In the genomic region with DNA sequence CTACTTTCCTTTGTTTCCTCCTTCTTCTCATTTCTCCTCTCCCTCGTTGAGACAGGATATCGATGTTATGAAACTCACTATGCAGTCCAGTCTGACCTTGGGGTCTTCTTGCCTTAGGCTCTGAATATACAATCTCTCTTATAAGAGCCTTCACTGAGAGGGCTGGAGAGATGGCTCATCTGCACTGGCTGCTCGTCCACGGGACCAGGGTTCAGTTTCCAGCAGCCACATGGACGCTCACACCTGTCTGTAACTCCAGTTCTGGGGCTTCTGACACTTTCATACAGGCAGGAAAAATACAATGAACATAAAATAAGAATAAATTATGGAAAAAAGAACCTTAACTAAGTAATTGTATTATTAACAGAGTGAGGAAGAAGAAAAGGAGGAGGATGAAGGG, we compare ENCODE assay signal across 25 mouse cellular contexts. TPM values are rescaled to one million over a fixed set of nuclear protein-coding genes. Genes with fewer than 3 reads are reported as not detected.
"Had no signal": no experiment of that assay in that cellular context is flagged by ENCODE, and none has a peak within 500 bp of the region (broad histone marks: within the 10 kb centered on the region; RNA-seq: fewer than 3 reads in every experiment).

No protein-coding gene starts in this region.

- H3K4me3 ChIP-seq: neural tube, embryonic 13.5 days; neural tube, embryonic 15.5 days; stomach, embryonic 15.5 days had no signal

- DNase-seq: retina, postnatal 1 day; right cerebral cortex, adult 18-20 months; right cerebral cortex, postnatal 14 days; right cerebral cortex, postnatal 25 days; right cerebral cortex, postnatal 4 days; spleen, adult 18-20 months; thymus, adult 18-20 months; thymus, adult 2 months; thymus, postnatal 14 days; thymus, postnatal 25 days; thymus, postnatal 36 days; thymus, postnatal 4 days had no signal

- H3K4me1 ChIP-seq: neural tube, embryonic 13.5 days; neural tube, embryonic 15.5 days; stomach, embryonic 15.5 days had no signal

- H3K36me3 ChIP-seq: neural tube, embryonic 13.5 days; neural tube, embryonic 15.5 days; stomach, embryonic 15.5 days had no signal

- H3K4me2 ChIP-seq: neural tube, embryonic 13.5 days; neural tube, embryonic 15.5 days; stomach, embryonic 15.5 days had no signal

- H3K9ac ChIP-seq: neural tube, embryonic 13.5 days; neural tube, embryonic 15.5 days; stomach, embryonic 15.5 days had no signal

- H3K27me3 ChIP-seq: neural tube, embryonic 15.5 days; stomach, embryonic 15.5 days had no signal

- H3K27ac ChIP-seq: neural tube, embryonic 13.5 days; neural tube, embryonic 15.5 days; stomach, embryonic 15.5 days; stomach, postnatal 0 days had no signal

- H3K9me3 ChIP-seq: neural tube, embryonic 13.5 days; neural tube, embryonic 15.5 days; stomach, embryonic 15.5 days had no signal

RNA-seq across cellular contexts. Expression of a gene that starts 9.5 kb away (rescaled TPM):
- total RNA-seq: neutrophil, adult 5-6 weeks had no signal
- polyA plus RNA-seq: neural tube, embryonic 13.5 days; neural tube, embryonic 14.5 days; small intestine, adult 2 months; spleen, adult 2 months; stomach, embryonic 14.5 days; stomach, embryonic 15.5 days; stomach, embryonic 16.5 days; stomach, postnatal 0 days; testis, adult 2 months; thymus, adult 2 months; thymus, postnatal 0 days; urinary bladder, adult 2 months had no signal

RNA-seq across cellular contexts. Expression of a gene that starts 53.6 kb away (rescaled TPM):
- polyA plus RNA-seq: small intestine, adult 2 months; spleen, adult 2 months; stomach, embryonic 14.5 days; stomach, embryonic 15.5 days; stomach, embryonic 16.5 days; stomach, postnatal 0 days; testis, adult 2 months; urinary bladder, adult 2 months had no signal
